Mouse (Mus musculus): ENCODE results near the gene Adh7.

Adh7 gene

GRCm38 (mm10) chr3:138224363-138224954 lies 6.9 kb downstream of the Adh7 start:
- no peak for DNase-seq

DNA sequence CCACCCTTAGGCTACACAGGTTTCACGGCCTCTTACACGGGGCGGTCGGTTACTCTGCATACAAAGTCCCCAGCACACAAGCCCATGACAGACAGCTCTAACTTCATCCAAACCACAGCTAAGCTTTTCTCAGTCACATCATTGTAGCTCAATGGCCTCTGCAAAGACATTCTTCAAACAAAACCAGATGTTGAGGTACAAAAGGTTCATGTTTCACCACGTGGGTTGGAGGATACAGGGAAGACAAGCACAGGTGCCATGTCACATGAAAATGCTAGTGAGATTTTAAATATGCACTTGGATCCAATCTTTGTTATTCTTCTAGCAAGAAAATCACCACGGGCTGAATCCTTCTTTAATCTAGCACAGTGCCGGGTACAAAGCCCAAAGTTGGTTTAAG lies 7.8 kb downstream of the Adh7 start:
- DNase-seq = no peak

DNA sequence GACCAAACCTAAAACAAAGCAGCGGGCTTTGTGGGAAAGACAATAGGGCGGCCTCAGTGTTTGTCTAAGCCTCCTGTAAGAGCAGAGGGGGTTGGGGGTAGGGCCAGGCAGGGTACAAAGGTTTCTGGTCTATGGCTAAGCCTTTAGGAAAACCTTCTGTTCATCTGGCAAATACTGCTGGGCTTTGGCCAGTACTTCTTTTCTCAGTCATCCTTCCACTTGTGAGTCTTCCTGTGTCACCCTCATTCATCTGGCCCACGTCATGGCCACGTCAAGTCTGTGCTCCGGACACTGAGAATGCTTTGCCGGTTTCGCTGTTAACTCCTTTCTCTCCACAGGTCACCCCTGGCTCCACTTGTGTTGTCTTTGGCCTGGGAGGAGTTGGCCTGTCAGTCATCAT lies 8.3 kb downstream of the Adh7 start:
- peak; percentile 46 for DNase-seq

- DNase-seq = no peak
These were observed 8.9 kb downstream of the Adh7 start for GRCm38 (mm10) chr3:138226476-138226875.

DNA sequence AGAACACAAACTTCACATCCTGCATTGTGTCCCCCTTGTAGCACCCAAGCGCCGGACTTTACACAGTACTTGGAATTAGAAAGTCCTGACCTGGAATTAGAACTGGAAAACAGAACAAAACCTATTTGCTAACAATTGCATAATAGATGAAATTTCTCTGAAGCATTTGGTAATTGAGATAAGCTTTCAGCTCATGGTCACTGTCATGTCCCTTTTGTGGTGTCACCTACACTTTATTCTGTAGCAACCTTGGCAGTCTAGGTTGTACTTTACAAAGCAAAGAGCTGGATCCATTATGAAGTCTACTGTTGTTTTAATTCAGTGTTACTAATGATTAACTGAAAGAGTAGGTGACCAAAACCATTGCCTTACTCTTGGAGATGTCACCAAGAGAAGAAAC lies 9.5 kb downstream of the Adh7 start:
- no peak for DNase-seq

- no peak for DNase-seq
These were observed 10.2 kb downstream of the Adh7 start for GRCm38 (mm10) chr3:138227782-138228181.

- DNase-seq = no peak
These were observed 11.9 kb downstream of the Adh7 start for GRCm38 (mm10) chr3:138229448-138229847.

- DNase-seq = no peak
These were observed 12.7 kb downstream of the Adh7 start for GRCm38 (mm10) chr3:138230266-138230665.

DNA sequence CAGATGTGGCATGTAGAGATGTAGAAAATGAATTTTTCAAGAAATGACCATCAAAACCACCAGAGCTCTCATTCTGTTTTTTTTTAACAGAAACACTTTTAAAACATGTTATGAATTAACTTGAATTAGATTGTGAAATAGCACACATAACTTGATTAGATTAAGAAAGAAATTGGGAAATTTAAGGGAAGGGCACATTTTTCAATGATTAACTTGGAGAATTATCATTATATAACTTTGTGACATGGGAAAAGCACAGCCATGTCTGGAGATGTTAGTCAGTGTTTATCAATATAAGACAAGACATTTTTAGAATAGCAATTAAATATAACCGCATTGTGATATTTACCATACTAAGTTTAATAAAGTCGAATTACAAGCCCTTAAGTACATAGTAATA lies 14.0 kb downstream of the Adh7 start:
- no peak for DNase-seq

GRCm38 (mm10) chr3:138236546-138237163 lies 19.1 kb downstream of the Adh7 start:
- DNase-seq = no peak

DNA sequence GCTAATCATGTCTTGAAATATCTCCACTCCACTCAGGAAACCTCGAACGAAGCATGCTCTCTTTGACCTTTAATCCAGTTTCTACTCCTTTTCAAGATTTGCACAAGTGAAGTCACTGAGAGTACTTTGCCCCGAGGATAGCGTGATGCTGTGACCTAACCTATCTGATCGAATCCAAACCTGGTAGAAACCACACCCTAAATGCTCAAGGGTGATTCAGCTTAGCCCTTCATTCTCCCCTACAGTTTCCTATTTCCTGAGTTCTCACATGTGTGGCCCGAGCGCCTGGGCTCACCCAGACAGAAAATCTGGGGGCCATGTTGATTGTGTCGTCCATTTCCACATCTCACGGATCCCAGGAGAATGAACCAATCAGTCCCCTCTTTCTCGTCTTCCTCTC lies 20.5 kb downstream of the Adh7 start:
- DNase-seq = no peak

- DNase-seq = no peak
These were observed 21.9 kb downstream of the Adh7 start for GRCm38 (mm10) chr3:138239461-138239860.

DNA sequence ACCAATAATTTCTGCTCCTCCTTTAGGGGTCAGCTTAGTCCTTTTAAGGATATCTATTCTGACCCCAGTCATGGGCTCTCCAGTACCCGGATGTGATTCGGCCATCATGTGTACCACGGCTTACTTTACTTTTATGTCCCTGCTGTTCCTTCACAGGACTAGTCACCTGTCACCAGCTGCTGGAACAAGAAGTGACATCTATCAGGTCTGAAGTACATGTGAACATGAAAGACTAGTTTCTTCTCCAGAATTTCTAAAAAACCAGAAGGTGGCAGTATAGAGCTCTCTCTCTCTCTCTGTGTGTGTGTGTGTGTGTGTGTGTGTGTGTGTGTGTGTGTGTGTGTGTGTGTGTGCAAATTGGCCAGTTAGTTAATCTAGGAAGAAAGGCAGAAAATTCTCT lies 22.9 kb downstream of the Adh7 start:
- DNase-seq = peak; percentile 11

- DNase-seq = no peak
These were observed 23.4 kb downstream of the Adh7 start for GRCm38 (mm10) chr3:138240942-138241341.

DNA sequence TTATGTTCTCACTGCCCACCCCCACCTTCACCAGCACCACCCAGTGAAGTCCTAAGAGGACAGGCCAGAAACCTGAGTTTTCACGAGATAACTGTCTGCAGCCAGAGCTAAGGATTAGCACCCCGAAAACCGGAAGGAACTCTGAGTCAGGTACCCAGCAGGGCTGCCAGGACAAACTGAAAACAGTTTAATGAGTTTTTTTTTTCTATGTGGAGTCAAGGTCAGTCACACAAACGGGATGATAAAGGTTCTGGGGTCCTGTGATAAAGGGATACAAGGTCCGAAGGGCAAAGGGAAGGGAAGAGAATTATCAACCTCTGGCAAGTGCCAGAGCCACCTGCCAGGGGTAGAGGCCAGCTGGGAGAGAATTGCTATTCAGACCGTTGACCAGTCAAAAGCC lies 23.8 kb downstream of the Adh7 start:
- DNase-seq = no peak

DNA sequence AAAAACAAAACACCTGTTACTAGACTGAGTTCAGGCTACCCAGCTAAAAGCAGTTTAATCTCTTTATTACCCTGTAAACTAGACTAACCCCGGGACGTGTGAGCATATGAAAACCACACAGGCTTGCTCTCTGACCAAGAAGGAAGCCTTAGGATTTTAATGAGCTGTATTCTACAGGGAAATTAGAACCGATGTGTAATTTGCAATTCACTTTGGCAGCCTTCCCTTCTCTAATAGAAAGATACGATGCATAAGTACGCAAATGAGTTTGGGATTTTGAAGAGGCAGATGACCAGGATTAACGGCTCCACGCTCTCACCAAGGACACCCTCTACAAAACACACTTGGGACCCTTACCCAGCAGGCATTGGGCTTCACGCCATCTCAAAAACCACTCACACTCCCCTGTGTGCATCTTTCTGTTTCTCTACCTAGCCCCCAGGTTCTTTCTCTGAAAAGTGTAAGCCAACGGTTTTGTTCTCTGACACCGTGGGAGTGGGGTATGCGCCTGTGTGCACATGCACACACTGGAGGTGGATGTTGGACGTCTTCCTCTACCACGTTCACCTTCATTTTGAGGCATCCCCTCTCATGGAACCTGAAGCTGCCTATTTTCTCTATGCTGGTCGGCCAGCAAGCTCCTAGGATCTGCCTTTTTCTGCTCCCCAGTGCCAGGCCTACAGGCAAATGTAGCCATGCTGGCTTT lies 24.6 kb downstream of the Adh7 start:
- no peak for DNase-seq

GRCm38 (mm10) chr3:138242933-138243332 lies 25.4 kb downstream of the Adh7 start:
- DNase-seq = no peak

GRCm38 (mm10) chr3:138244338-138244874 lies 26.8 kb downstream of the Adh7 start:
- DNase-seq = no peak

- DNase-seq = no peak
These were observed 29.0 kb downstream of the Adh7 start for GRCm38 (mm10) chr3:138246511-138247020.

GRCm38 (mm10) chr3:138247241-138247640 lies 29.7 kb downstream of the Adh7 start:
- no peak for DNase-seq

DNA sequence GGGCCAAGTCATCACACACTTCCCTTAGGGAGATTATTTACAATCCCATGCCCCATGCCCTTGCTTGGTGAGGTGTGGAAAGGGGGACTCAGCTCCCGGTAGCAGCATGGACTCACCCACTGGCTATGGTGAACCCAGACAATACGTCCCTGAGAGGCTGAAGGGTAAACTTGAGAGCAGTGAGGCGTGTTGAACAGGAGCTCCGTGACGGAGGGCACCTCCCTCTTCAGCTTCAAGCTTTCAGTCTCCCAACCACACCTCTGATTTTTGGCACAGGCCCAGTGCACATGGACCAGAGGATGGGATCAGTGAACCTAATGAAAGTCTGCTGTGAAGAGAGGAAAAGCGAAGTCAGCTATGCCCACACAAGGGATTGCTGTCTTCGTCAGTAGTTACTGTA lies 30.5 kb downstream of the Adh7 start:
- DNase-seq = peak; percentile 19

DNA sequence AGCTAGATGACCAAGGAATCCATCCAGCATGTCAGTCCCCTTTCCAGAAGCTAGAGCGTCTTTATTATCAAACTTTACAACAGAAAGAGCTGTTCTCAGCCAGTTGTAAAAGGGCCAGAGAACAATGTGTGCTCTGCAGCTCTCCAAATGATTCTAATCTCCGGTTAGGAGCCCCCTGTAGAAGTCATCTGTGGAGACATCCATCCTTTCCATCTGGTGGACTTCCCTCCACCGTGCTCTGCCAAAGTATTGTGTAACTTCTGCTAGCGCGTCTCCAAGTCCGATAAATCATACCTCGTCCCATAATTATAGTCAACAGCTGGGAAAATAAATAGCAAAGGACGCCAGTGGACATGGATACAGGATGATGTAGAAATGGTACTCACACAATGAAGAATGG lies 31.2 kb downstream of the Adh7 start:
- DNase-seq = peak; percentile 77

DNA sequence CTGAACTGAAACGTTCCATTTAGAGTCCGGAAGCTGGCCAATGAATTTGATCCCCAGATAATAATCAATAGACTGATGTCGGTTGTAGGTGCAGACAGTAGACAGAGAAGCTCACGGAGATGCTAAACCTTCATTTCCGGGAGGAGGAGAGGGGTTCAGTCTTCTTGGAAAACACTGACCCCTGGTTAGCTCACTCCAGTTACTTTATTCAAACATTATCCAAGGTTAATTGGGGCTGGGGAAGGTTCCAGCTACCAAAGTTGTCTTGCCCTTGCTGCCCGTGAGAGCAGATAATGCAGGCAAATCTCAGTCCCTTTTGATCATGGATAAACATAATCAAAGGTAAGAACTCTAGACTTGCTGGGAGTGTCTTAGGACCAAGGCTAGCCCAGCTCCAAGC lies 33.6 kb downstream of the Adh7 start:
- no peak for DNase-seq

DNA sequence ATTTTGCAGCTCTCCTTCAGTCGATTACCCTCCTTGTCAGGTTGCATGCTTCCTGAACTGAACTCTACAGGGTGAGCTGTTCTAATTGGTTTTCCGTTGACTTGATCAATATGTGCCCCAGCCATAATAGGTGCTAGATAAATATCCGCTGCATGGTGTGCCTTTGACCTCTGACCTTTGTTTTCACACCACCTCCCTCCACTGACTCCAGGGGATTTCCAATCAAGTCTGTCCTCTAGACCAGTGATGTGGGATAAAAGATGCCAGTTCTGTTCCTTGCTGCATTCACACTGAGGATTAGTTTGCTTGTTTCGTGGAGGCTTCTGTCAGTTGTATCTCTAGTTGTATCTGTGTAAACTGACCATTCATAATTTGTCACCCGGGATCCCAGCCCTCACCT lies 36.6 kb downstream of the Adh7 start:
- no peak for DNase-seq
